Mouse (Mus musculus): ENCODE results near the gene Rasal2.
A peak's percentile ranks its signal among the peaks of the same experiment; 100 is the strongest.

- TF ChIP-seq CTCF (IDR thresholded peaks at IDR 0.05) = peak; percentile 53
- no peak for TF ChIP-seq EP300 (IDR thresholded peaks at IDR 0.05)
Observed at GRCm38 (mm10) chr1:157411711-157412380, 549 bp downstream of the Rasal2 start.
